Mouse (Mus musculus): ENCODE results near the gene Atoh7.
"Not testable (repeated sequence)": the region's sequence is repeated elsewhere in the genome, so short reads cannot be mapped to it uniquely, and the experiment has no call there.

Atoh7 gene

DNA sequence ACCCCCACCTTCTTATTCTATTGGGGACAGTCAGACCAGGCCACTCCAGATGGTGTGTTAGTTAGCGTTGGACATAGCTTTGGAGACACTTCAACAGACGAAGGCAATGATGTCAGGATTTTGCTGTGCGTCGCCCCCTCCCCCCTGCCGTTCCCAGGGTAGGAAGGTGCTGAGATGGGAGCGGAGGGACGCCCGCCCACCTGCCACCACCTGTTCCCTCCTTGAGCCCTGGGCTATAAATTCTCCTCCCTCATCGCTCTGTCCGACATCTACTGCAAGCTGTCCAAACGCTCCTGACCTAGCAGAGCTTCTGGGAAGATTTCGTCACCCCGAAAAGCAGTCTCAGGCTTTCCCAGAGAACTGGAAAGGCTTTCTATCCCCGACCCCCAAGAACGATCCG is at the start of gene Atoh7:
TSS of gene Atoh7 (plus strand) at position 131 of the 400 bp plus-strand sequence.
- in situ Hi-C loops (cut with MboI; ENCODE audit: low pct_unique_long_range_greater_than_20kb in 1 of 2, low sequenced_read_pairs in 2 of 2, unreplicated experiment in 1 of 2) = no loop called here

DNA sequence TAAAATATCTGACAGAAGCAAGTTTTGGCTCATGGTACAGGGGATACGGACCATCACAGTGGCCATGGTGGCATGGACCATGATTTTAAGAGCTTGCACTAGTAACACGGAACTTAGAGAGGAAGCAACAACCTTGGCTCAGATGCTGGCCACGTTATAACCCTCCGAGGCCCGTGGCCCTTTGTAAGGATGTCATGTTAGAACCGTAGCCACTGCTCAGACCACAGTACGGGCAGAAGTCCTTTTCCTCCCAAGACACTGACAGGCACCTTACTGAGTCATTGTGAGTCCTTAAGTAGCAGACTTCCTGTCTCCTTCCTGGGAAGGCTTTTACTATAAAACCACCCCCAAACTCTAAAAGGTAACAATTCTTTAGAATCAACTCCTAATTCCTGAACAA is 48.2 kb upstream of the Atoh7 start:
- in situ Hi-C loops (cut with MboI; ENCODE audit: low pct_unique_long_range_greater_than_20kb in 1 of 2, low sequenced_read_pairs in 2 of 2, unreplicated experiment in 1 of 2) = no loop called here

DNA sequence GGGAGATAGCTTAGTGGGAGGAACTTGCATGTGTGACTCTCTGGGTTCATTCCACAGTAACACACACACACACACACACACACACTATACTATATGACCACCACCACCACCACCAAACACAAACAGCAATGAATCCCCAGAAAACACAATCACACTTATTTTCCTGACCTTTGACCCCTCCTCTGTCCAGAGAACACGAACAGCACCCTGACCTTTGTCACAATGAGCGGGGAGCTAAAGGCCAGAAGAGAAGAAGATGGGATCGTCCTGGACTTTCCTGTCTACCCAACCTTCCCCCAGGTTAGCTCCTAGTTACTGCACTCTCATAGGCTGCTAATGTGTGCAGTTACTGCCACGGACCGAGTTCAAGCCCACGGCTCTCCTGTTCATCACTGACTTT is 47.4 kb upstream of the Atoh7 start:
- in situ Hi-C loops (cut with MboI; ENCODE audit: low pct_unique_long_range_greater_than_20kb in 1 of 2, low sequenced_read_pairs in 2 of 2, unreplicated experiment in 1 of 2) = no loop called here

DNA sequence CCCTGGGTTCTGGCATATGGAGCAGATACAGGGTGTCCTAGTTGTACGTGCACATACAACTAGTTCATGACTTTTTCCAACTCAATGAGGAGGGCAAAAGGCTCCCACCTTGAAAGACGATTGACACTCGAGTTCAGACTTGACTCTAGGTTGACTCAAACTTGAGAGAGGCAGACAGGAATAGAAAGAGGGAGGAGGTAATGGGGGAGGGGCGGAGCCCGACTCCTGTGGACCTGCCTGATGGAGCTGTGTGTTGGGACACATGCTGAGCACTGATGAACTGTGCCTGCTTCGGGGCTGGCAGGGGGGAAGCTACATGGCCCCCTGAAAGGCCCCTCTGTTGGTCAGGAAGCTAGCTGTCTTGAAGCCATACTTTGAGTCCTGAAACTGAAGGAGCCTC is 46.4 kb upstream of the Atoh7 start:
- in situ Hi-C loops (cut with MboI; ENCODE audit: low pct_unique_long_range_greater_than_20kb in 1 of 2, low sequenced_read_pairs in 2 of 2, unreplicated experiment in 1 of 2) = no loop called here

DNA sequence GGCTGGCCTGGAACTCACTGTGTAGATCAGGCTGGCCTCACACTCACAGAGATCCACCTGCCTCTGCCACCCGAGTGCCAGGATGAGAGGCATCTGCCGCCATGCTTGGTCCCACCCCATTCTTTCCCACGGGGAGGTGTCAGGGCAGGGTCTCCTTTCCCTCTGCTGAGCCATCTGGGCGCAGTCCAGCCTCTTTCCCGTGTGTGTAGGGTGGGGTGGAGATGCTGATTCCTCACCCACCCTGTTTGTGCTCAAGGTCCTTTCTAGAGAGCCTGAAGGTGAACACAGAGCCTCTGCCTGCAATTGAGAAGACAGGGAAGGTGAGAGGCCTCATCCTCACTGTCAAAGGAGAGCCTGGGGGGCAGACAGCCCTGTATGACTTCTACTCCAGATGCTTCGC is 45.4 kb upstream of the Atoh7 start:
- in situ Hi-C loops (cut with MboI; ENCODE audit: low pct_unique_long_range_greater_than_20kb in 1 of 2, low sequenced_read_pairs in 2 of 2, unreplicated experiment in 1 of 2) = not testable (repeated sequence)

DNA sequence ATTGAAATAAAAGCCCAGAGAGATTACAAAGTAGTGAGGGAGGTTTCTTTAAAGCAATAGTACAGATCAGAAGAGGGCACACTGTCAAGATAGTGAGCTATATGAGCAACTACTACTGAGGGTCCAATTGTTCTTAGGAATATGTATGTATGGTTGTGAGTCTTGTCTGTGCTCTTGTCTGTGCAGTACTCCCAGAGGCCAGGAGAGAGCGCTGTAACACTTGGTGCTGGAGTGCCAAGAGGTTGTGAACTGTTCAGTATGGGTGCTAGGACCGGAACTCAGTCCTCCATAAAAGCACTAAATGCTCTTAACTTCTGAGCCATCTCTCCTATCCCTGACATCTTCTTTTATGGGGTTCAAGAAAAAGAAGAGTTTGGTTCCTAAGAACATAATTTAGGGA is 44.9 kb upstream of the Atoh7 start:
- in situ Hi-C loops (cut with MboI; ENCODE audit: low pct_unique_long_range_greater_than_20kb in 1 of 2, low sequenced_read_pairs in 2 of 2, unreplicated experiment in 1 of 2) = no loop called here

DNA sequence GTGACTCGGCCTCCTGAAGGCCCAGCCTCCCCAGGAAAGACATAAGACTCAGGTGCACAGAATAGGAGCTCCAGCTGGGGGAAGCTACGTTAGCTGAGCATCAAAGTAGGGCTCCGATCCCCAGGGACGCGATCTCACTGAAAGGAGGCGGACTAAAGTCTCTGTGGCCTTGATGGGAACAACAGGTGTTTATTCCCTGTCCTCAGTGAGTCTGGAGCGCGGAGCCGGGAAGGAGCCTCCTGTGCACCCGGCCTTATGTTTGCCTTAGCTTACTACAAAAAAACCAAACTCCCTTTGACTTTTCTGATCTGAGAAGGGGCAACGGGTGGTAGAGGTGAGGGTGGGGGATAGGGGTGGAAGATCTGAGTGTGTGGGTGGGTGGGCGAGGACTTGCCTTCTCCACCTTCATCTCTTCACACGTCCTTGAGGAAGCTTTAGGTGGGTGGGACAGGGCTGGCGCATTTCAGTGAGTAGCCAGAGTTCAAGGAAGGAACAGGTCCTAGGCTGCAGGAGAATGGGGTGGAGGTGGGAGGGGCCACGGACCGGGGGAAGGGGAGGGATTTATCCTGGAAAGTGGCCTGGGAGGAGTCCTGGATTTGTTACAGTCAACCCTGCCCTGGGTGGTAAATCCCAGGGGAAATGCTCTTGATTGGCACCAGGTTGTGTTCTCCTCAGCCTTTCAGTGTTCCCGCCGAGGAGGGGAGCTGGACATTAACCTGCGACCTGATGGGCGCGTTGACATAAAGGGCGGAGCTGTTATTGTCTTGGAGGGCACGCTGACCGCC is 42.3 kb upstream of the Atoh7 start:
- in situ Hi-C loops (cut with MboI; ENCODE audit: low pct_unique_long_range_greater_than_20kb in 1 of 2, low sequenced_read_pairs in 2 of 2, unreplicated experiment in 1 of 2) = no loop called here

DNA sequence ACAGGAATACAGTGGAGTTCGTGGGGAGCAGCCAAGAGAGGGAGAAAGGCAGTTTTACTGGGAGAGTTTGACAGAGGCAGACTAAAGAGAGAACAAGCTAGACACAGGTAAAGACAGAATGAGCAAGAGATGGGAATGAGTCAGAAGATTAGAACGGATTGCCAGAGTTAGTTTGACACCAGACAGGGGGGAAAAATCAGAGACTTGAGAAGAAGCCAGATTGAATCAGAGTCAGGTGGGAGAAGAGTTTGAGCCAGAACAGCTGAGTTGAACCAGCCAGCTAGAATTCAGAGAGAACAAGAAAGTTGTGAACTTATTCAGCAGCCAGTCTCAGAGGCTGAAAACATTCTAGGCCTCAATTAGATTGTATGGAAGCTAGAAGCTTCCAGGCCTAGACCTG is 39.6 kb upstream of the Atoh7 start, which contains the start of gene Pbld1:
TSS of gene Pbld1 (plus strand) at position 301 of the 400 bp plus-strand sequence.
- in situ Hi-C loops (cut with MboI; ENCODE audit: low pct_unique_long_range_greater_than_20kb in 1 of 2, low sequenced_read_pairs in 2 of 2, unreplicated experiment in 1 of 2) = loop anchor here in 1 of 2 experiments (10.0 kb wide), 1 partner anchor 75 kb away; the partner anchor contains the start of gene Rufy2

DNA sequence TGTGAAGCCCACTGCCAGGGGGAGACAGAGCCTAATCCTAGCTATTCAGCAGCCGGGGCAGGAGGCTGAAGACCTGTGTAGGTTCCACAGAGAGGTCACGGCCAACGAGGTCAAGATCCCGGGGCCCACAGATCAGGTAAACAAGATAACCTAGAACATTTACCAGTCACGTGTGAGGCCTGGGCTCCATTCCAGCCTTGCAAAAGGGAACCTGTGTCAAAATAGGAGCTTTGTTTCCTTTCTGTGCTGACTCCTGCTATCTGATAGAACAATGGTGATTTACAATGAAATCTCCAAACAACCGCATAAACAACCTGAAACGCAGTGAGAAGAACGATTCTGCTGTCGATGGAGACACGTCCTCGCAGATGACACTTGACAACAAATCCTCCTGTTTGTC is 39.0 kb upstream of the Atoh7 start:
- in situ Hi-C loops (cut with MboI; ENCODE audit: low pct_unique_long_range_greater_than_20kb in 1 of 2, low sequenced_read_pairs in 2 of 2, unreplicated experiment in 1 of 2) = loop anchor here in 1 of 2 experiments (10.0 kb wide), 1 partner anchor 76 kb away; the partner anchor contains the start of gene Rufy2

DNA sequence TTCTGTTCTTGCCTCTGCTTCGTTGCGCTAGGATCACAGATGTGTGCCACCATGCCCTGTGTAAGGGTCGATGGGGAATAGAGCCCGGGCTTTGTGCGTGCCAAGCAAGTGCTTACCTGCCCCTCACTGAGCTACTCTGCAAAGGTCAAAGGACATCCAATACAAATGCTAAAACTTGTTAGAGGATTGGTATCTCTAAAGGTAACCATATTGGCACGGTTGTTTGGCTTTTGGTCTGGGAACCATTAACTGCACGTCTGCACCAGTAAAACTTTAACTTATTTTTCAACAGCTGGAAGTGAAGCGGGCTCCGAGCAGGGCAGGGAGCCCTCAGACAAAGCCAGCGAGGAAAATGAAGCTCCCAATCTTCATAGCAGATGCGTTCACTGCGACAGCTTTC is 38.2 kb upstream of the Atoh7 start:
- in situ Hi-C loops (cut with MboI; ENCODE audit: low pct_unique_long_range_greater_than_20kb in 1 of 2, low sequenced_read_pairs in 2 of 2, unreplicated experiment in 1 of 2) = loop anchor here in 1 of 2 experiments (10.0 kb wide), 1 partner anchor 76 kb away; the partner anchor contains the start of gene Rufy2

DNA sequence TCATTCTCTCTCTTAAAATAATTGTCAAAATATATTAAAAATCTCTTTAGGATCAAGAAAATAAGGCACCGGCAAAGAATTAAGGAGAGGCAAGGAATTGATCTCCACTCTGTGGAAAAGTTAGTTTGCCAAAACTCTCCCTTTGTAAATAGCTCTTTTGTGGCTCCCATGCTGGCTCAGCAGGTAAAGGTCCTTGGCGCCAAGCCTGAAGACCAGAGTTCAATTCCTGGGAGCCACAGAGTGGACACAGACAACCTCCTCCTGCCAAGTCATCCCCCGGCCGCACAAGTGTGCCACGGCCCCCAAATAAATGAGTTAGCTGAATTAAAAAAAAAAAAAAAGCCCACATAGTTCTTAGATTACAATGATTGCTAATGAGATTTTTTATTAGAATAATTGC is 36.8 kb upstream of the Atoh7 start:
- in situ Hi-C loops (cut with MboI; ENCODE audit: low pct_unique_long_range_greater_than_20kb in 1 of 2, low sequenced_read_pairs in 2 of 2, unreplicated experiment in 1 of 2) = loop anchor here in 1 of 2 experiments (10.0 kb wide), 1 partner anchor 78 kb away; the partner anchor contains the start of gene Rufy2

DNA sequence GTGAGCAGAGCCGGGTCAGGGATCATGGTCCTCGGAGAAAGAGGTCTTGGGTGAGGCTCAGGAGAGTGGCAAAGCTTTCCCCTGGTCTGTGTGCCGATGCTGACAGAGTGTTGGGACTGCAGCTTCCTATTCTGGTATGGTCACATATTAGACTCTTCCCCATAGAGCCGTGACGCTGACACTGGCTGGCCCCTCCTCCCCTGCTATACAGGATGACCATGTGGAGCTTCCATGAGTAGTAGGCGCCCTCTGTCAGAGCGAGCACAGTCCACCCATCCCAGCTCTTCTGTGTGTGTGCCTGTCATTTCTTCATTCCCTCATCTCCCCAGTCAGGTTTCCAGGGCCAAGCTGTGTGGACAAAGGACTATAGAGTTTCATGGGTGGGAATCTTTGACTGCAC is 36.1 kb upstream of the Atoh7 start:
- in situ Hi-C loops (cut with MboI; ENCODE audit: low pct_unique_long_range_greater_than_20kb in 1 of 2, low sequenced_read_pairs in 2 of 2, unreplicated experiment in 1 of 2) = loop anchor here in 1 of 2 experiments (10.0 kb wide), 1 partner anchor 79 kb away; the partner anchor contains the start of gene Rufy2

DNA sequence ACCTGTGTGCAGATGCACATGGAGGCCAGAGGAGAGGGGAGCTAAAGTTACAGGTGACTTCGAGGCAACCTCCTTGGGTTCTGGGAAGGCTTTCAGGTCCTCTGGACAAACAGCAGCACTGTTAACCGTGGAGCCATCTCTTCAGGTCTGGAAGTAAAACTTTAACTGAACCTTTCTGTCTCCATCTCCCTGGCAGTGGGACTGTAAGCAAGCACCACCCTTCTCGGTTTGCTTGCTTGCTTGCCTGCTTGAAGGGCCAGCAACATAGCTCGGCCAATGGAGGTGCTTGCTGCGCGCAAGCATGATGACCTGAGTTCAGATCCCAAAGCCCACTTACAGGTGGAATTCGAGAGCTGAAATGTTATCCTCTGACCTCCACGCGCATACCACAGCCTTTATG is 34.9 kb upstream of the Atoh7 start:
- in situ Hi-C loops (cut with MboI; ENCODE audit: low pct_unique_long_range_greater_than_20kb in 1 of 2, low sequenced_read_pairs in 2 of 2, unreplicated experiment in 1 of 2) = loop anchor here in 1 of 2 experiments (10.0 kb wide), 1 partner anchor 80 kb away; the partner anchor contains the start of gene Rufy2

DNA sequence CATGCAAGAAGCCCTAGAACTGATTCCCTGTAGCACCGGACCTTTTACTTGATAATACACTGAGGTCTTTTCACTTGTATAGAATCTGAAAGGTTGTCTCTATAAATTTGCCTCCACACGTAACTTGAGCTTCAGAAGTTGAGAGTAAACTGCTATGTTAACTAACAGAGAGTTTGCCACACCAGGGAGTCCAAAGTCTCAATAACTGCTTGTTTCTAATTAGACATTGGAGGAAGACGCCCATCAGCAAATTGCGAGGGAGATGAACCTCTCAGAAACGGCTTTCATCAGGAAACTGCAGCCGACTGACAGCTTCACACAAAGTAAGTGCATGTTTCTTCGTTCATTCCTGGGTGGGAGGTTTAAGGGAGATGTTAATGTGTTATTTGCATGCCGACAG is 33.9 kb upstream of the Atoh7 start:
- in situ Hi-C loops (cut with MboI; ENCODE audit: low pct_unique_long_range_greater_than_20kb in 1 of 2, low sequenced_read_pairs in 2 of 2, unreplicated experiment in 1 of 2) = loop anchor here in 1 of 2 experiments (10.0 kb wide), 1 partner anchor 81 kb away; the partner anchor contains the start of gene Rufy2

DNA sequence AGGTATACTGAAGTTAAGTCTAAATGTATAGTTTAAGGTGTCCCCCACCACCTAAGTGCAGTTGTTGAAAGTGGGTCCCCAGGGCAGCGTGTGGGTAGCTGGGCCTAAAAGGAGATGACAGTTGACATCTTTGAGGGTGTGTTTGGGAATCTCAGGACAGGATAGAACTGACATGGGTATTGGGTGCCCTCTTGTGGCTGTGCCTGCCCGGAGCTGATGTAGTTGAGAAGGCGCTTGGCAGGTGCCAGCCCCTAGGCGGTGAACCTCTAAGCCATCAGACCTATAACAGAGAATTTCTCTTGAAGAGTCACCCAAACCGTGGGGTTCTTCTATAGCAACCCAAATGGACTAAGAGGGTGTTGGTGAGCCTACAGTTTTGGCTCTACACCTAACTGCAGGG is 33.5 kb upstream of the Atoh7 start:
- in situ Hi-C loops (cut with MboI; ENCODE audit: low pct_unique_long_range_greater_than_20kb in 1 of 2, low sequenced_read_pairs in 2 of 2, unreplicated experiment in 1 of 2) = loop anchor here in 1 of 2 experiments (10.0 kb wide), 1 partner anchor 81 kb away; the partner anchor contains the start of gene Rufy2

DNA sequence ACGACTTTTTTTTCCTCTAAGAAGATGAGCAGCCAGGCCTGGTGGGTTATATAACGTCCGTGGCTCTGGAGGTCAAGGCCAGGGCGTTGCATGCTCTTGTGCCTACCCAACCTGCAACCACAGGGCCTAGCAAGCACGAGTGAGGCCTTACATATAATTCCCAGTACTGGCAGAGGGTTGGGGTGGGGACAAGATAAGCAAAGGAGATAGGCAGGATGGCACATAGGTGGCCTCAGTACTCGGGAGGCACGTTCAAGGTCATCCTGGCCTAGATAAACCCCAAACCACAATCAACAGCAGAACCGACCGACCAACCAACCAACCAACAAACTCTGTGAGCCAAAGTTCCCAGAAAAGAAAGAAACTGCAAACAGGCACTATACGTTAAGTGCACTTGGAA is 13.1 kb upstream of the Atoh7 start:
- in situ Hi-C loops (cut with MboI; ENCODE audit: low pct_unique_long_range_greater_than_20kb in 1 of 2, low sequenced_read_pairs in 2 of 2, unreplicated experiment in 1 of 2) = no loop called here

DNA sequence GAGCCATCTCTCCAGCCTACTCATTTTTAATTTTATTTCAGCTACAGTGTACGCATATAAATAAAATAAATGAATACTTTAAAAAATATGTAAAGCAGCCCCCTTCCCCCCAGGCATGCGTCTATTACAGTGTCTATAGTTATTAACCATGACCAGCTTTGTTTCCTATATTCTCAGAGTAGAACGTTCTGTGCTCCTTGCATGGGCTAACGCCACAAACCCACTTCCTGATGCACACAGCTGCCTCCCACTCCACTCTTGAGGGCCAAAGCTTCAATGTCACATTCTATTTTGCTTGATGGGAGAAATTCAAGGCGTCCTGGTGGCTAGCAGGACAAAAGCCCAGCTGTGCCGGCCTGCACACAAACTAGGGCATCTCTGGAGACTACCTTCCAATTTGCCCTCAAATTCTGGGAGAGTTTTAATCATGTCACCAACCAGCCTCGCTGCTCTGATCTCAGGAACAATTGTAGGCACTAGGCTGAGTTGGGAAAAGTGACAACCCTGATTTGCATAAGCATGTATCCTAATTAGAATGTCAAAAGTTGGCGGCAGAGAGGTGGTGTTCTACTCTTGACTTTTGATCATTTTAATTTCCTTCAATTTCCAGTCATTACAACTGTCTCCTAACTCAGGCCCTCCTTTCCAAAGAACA is 10.2 kb upstream of the Atoh7 start:
- in situ Hi-C loops (cut with MboI; ENCODE audit: low pct_unique_long_range_greater_than_20kb in 1 of 2, low sequenced_read_pairs in 2 of 2, unreplicated experiment in 1 of 2) = no loop called here

DNA sequence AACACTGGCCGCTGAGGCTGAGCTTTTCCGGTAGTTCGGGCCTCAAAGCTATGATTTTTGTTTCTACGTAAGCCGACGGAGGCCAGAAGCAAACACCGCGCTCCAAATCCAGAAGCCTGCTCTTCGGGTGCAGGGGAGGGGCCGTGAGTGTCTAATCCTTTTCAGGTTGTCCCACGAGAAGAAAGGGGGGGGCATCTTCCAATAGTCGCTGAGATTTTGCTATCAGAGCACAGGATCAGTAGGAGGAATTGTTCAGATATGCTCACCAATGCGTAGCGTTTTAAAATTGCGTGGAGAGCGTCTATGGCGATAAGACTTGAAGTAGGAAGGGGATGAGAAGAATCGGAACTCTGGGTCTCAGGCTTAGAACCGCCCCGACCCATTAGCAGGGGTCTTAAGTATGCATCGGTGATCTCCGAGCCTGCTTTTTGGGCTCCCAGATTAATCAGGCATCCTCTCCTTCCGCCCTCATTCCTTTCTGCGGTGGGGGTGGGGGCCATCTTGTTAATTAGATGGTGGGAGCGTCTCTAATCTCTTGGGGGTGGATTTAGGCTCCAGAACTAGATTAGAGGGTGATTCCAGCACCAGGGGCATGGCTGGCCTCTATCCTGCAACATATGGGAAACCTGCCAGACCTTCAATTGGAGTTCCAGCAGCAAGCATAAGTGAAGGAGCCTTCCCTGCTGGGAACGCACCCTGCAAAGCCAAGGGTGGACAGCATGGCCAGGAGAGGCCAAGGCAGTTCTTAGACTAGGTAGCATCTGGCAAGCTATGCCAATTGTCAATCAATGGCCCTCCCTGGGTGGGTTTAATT is 9.5 kb upstream of the Atoh7 start:
- in situ Hi-C loops (cut with MboI; ENCODE audit: low pct_unique_long_range_greater_than_20kb in 1 of 2, low sequenced_read_pairs in 2 of 2, unreplicated experiment in 1 of 2) = no loop called here

DNA sequence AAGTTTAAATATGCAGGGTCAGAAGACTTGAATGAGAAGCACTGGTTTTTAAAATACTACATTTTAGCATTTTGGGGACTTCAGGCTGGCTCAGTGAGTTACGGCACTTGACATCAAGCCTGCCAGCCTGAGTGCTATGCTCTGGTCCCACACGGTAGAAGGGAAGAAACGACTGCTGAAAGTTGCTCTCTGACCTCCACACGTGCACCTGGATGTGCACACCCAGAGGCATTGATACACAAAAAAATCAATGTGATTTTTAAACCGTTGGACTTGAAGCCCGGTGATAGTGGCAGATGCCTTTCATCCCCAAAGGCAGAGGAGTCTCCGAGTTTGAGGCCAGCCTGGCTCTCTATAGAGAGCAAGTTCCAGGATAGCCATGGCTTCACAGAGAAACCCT is 7.5 kb upstream of the Atoh7 start:
- in situ Hi-C loops (cut with MboI; ENCODE audit: low pct_unique_long_range_greater_than_20kb in 1 of 2, low sequenced_read_pairs in 2 of 2, unreplicated experiment in 1 of 2) = no loop called here
